Mouse (Mus musculus) lung, embryonic 16.5 days (tissue): ENCODE data around the gene Cyth2. TPM values are rescaled to one million over a fixed set of nuclear protein-coding genes. Genes with fewer than 3 reads are reported as not detected.

Source experiments
- ATAC-seq: fragments of 200-750 bp; cut with Nextera tagmentation; 2 replicates; pipeline ENCODE4 v1.8.0; 2017; ENCODE audit warnings: low read depth, mild to moderate bottlenecking, moderate library complexity
- H3K27ac ChIP-seq: fragments of 300-500 bp; sonication (generic); 2 replicates; pipeline ENCODE4 v1.5.1; 2014; ENCODE audit warnings: mild to moderate bottlenecking, control low read depth, low read length
- H3K27me3 ChIP-seq: fragments of 300-500 bp; sonication (generic); 2 replicates; pipeline ENCODE4 v1.6.1; 2014; ENCODE audit warnings: low read depth, low read length, mixed read lengths; ENCODE audit not compliant: control insufficient read depth, insufficient read depth
- H3K36me3 ChIP-seq: fragments of 300-500 bp; sonication (generic); 2 replicates; pipeline ENCODE4 v1.6.1; 2014; ENCODE audit warnings: low read length; ENCODE audit not compliant: control insufficient read depth, insufficient read depth
- H3K4me1 ChIP-seq: fragments of 300-500 bp; sonication (generic); replicated peaks from 2 replicates; pipeline ENCODE4 v1.6.1; 2014; ENCODE audit warnings: low read length, mixed read lengths; ENCODE audit not compliant: control insufficient read depth, insufficient read depth
- H3K4me2 ChIP-seq: fragments of 300-500 bp; sonication (generic); 2 replicates; pipeline ENCODE4 v1.6.1; 2014; ENCODE audit warnings: low read depth, low read length, control low read depth
- H3K4me3 ChIP-seq: fragments of 300-500 bp; sonication (generic); 2 replicates; pipeline ENCODE4 v1.5.1; 2014; ENCODE audit warnings: mild to moderate bottlenecking, low read length, control low read depth
- H3K9ac ChIP-seq: fragments of 300-500 bp; sonication (generic); 2 replicates; pipeline ENCODE4 v1.6.1; 2014; ENCODE audit warnings: low read length, control low read depth
- H3K9me3 ChIP-seq: fragments of 300-500 bp; sonication (generic); 2 replicates; pipeline ENCODE4 v1.6.1; 2016; ENCODE audit warnings: low read length; ENCODE audit not compliant: control insufficient read depth
- WGBS: fragments of 180-500 bp; shearing (Covaris S2); extraction: QIAGEN DNeasy Blood & Tissue Kit; methylation state at CpG from one replicate; pipeline ENCODE4 v1.1.7; 2014; 5-methylcytosine and 5-hydroxymethylcytosine counted together
- polyA plus RNA-seq: library from polyadenylated mRNA; unstranded; fragments of >200 nt; fragmentation: Nextera tagmentation; extraction: Ambion mirVana; gene quantifications from 2 replicates; pipeline ENCODE4 v1.2.1, GENCODE M21; 2015

Cyth2 gene
- polyA plus RNA-seq: 108 and 112 TPM in 2 replicates

DNA sequence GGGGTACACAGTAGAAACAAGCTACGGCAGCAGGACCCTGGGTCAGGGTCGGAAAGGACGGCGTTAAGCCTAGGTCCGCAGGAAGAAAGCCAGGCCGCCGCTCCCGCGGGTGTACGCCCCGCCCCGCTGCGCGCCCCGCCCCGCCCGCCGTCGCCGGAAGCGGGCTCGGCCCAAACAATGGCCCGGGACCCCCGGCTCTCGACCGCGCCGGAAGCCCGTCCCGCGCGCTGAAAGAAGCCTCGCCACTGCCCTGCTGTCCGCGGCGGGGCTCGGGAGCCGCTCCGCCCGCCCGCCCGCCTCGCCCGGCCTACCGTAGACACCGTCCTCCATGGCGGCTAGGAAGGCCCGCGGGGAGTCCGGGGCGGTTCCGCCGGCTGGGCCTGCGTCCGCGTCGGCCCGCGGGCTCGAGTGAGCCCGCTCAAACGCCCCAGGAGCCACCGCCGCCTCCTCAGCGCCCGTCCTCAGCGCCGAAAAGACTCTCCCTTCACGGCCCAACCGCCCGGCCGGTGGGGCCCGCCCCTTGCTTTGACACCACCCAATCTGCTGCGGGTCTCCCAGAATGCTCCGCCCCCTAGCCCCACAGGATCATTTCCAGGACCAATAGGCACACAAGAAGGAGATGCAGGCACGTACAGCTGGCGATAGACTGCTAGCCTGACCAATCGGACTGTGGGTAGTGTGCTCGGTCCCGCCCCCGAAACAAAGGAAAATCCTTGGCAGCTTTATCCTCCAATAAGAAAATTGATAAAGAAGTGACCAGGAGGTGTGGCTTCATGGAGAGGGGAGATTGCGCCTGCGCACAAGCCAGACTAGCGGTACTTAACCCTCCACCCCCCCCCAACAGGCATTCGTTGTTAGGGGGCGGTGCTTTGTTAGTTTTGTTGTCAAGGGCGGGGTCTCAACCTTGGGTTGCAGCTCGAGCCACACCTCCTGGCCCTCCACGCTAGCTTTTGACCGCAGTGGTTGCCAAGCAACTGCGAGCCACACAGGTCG is at the start of gene Cyth2:
Gene Cyth2, minus strand, starts transcription at position 795 of the 993 bp plus-strand sequence.
- H3K4me2 ChIP-seq: peak within 1 kb of the TSS; percentile 72
- peak within 1 kb of the TSS; percentile 100 for H3K9ac ChIP-seq
- peak; percentile 99 for ATAC-seq
- H3K4me1 ChIP-seq: peaks cover 15% of the 10 kb centered on the region
- peaks cover 33% of the 10 kb centered on the region for H3K36me3 ChIP-seq
- WGBS: under 1% methylated on average over 86 of the region's 92 CpGs
- peak within 1 kb of the TSS; percentile 100 for H3K27ac ChIP-seq
- no peaks in the 10 kb centered on the region for H3K27me3 ChIP-seq
- no peaks in the 10 kb centered on the region for H3K9me3 ChIP-seq
- peak within 1 kb of the TSS; percentile 98 for H3K4me3 ChIP-seq

DNA sequence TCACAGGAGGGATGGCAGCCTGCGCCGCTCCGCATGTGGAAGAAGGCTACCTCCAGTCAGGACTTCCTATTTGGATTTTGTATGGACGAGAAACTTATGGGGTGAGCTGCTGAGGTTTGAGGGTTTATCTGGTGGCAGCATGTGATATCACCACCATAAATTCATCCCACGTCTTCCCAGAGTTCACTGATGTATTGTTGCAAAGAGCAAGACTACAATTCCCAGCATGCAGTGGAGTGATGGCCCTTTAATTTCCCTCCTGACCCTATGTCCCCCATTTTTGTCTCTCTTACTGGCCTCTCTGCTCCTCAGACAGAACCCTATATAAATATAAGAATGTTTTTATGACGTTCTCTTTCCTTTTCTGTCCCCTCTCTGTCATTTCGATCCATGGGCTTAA is 48.4 kb upstream of the Cyth2 start:
- H3K9ac ChIP-seq: no peak overlapping the region
- H3K4me3 ChIP-seq: no peak overlapping the region
- ATAC-seq: no peak
- H3K4me1 ChIP-seq: peaks cover 6% of the 10 kb centered on the region
- no peaks in the 10 kb centered on the region for H3K9me3 ChIP-seq
- H3K4me2 ChIP-seq: no peak overlapping the region
- no peaks in the 10 kb centered on the region for H3K36me3 ChIP-seq
- H3K27me3 ChIP-seq: no peaks in the 10 kb centered on the region; the same call in 1 of the 2 replicates
- 80% methylated on average over 7 of the region's 7 CpGs for WGBS
- no peak overlapping the region for H3K27ac ChIP-seq

DNA sequence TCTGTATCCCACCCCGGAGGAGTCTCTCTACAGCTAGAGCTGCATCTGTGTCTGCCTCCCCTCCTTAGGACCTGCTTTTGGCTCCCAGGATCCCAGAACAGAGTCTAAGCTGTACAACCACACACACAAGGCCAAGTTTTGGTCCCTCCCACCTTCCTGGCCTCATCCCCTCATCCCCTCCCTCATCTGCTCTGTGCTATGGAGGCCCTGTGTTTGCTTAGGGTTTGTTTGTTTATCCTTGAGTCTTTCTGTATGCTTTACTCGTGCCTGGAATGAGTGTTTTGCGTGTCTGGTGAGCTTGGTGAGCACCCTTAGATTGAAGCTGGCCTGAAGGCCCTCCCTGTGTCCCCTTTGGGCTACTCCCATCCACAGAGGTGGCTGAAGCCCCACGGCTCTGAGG is 44.6 kb upstream of the Cyth2 start:
- Histone ChIP-seq H3K27me3 (peaks cover 6% of the 10 kb centered on the region; the same call in 1 of the 2 replicates), H3K4me2 (no peak overlapping the region), H3K27ac (no peak overlapping the region), H3K4me3 (no peak overlapping the region), H3K36me3 (no peaks in the 10 kb centered on the region), H3K9me3 (no peaks in the 10 kb centered on the region), H3K4me1 (peaks cover 15% of the 10 kb centered on the region), H3K9ac (no peak overlapping the region)
- ATAC-seq: no peak
- WGBS: 26% methylated on average over 4 of the region's 4 CpGs

DNA sequence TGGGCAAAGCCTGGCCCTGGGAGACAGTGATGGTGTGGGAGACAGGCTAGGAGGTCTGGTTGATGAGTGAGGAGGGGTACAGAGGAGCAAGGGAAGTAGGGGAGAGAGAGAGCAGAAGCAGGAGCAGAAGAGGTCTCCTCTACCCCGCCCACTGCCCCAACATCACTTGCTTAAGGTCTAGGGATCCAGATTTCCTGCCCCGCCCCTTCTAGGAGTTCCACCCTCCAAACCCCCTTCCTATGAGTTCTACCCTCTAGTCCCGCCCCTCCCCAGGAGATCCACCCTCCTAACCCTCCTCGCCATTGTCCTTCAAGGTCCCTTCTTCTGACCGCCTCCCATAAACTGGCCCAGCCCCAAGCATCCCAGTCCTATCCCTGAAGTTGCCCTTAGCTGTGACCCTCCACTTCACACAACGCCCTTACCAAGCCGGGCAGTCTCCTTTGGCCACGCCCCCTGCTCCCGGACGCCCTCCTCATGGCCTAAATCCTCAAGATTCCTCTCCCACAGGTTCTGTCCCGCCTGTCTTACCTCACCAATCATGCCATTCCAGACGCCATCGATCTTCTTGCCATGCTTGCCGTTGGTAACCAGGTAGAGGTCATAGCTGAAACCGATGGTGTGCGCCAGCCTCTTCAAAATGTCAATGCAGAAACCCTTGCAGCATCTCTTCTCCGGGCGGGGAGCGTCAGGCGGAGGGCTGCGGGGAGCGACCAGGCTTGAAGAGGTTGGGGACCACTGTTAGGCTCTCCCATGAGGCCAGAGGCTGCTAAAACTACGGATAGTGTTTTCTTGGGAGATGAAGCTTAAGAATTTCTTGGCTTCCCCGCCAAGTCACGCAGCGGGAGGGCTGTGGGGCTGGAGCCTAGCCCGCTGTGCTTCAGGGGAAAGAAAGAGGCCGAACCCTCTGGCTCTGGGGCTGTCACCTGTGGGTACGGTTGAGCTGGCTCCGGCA is 42.8 kb upstream of the Cyth2 start:
- Histone ChIP-seq H3K27ac (no peak overlapping the region), H3K9me3 (no peaks in the 10 kb centered on the region), H3K4me3 (peak overlapping the region; percentile 46), H3K9ac (peak overlapping the region; percentile 48), H3K36me3 (no peaks in the 10 kb centered on the region), H3K4me1 (peaks cover 15% of the 10 kb centered on the region), H3K4me2 (peak overlapping the region; percentile 68), H3K27me3 (peaks cover 6% of the 10 kb centered on the region; the same call in 1 of the 2 replicates)
- 4% methylated on average over 29 of the region's 30 CpGs for WGBS
- peak; percentile 42; the same call in 1 of the 2 replicates for ATAC-seq

DNA sequence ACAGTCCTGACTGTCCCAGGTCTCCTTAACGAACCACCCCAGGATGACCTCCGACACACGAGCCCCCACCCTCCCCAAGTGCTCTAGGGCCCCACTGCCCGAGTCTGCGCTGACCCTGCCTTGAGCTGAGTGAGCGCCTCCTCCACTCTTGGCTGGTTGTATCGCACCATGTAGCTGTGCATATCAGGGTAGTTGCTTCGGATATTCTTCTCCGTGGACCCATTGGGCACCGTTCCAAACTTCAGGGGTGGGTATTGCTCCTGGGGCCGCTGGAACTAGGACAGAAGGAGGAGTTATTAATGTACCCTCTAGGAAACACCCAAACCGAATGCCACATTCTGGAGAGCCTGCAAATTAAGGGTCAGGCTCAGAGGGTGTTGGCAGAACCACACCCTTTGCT is 38.7 kb upstream of the Cyth2 start:
- H3K9ac ChIP-seq: no peak overlapping the region
- no peak overlapping the region for H3K27ac ChIP-seq
- no peak overlapping the region for H3K4me2 ChIP-seq
- no peaks in the 10 kb centered on the region for H3K36me3 ChIP-seq
- H3K9me3 ChIP-seq: no peaks in the 10 kb centered on the region
- H3K4me1 ChIP-seq: peaks cover 12% of the 10 kb centered on the region
- peaks cover 6% of the 10 kb centered on the region; the same call in 1 of the 2 replicates for H3K27me3 ChIP-seq
- H3K4me3 ChIP-seq: no peak overlapping the region
- WGBS: 74% methylated on average over 12 of the region's 12 CpGs
- ATAC-seq: no peak

DNA sequence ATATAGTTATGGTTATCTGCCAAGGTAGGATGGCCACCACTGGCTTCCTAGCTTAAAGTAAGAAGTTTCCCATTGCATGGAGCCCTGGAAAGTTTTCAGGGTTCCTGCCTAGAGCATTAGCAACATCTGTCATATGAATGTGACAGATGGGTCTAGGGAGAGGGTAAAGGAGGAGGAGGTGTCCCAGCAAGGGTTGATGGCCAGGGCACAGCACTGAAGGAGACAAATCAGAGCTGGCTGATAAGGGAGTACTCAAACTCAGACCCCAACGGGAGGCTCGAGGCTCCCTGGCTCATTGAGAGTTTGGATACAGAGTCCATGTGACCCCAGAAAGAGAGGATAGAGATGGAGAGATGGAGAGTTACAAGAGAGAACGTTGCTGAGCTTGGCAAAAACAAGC is 36.3 kb upstream of the Cyth2 start:
- Histone ChIP-seq H3K4me3 (no peak overlapping the region), H3K9ac (no peak overlapping the region), H3K27me3 (no peaks in the 10 kb centered on the region), H3K27ac (no peak overlapping the region), H3K36me3 (no peaks in the 10 kb centered on the region), H3K9me3 (no peaks in the 10 kb centered on the region), H3K4me1 (no peaks in the 10 kb centered on the region), H3K4me2 (no peak overlapping the region)
- no peak for ATAC-seq
- WGBS: 33% methylated on average over 3 of the region's 3 CpGs

DNA sequence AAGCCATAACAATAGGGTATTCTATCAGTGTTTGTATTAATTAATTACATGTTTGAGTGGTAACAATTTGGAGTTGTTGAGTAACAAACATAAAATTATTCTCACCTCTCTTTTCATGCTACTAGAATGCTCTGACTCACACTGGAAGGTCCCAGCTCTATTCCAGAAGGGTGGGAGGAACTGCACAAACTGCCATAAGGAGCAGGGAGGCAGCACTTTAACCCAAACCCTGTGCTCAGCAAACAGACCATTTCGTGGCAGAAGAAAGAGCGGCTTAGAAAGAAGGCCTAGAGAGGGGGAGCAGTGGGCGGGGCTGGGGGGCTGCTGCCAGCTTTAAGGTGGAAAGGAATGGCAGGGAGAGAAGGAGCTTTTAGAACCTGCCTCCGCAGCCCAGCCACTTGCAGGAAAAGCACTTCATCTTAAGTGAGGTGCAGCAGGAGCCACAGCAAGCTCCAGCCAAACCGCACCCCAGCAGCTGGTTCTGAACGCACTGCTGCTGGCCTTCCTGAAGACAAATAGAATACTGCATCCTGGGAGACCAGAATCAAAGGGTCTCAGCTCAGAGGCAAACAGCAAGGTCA is 34.2 kb upstream of the Cyth2 start:
- no peaks in the 10 kb centered on the region for H3K4me1 ChIP-seq

DNA sequence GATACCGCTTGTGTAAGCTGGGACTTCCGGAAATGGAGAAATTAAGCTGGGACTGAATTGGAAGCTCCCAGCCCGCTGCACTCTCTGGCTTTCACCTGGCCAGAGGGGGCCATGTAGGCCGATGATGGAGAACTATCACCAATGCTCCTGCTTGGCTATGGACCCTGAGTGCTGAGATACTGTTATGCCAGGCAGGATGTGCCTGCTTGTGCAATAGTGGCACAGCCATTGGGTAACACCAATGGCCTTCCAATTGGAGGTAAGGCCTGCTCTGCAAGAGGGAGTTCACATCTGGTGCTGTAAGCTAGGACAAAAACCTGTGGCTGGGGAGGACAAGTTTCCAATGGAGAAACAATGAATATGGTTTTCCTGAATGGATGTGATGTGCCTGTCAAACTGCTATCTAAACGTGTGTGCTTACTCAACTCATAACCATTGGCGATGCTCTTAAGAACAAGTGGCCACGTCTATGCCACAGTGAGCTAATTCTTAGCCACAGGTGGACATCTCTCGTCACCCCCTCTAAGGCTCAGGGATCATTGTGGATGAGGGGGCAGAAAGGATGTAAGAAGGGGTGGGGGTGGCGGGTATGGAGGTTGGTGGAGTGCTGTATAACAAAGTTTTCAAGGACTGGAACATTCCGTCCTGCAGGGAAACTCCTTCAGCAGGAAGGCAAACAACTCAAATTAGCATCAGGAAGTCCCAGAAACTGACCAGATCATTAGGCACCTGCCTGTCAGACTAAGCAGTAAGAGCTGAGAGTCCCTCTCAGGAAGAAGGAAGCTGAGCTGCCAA is 28.8 kb upstream of the Cyth2 start:
- H3K4me1 ChIP-seq: no peaks in the 10 kb centered on the region
- WGBS: 77% methylated on average over 10 of the region's 10 CpGs
- H3K27ac ChIP-seq: no peak overlapping the region
- no peak overlapping the region for H3K4me2 ChIP-seq
- no peak overlapping the region for H3K4me3 ChIP-seq
- ATAC-seq: no peak
- no peak overlapping the region for H3K9ac ChIP-seq
- no peaks in the 10 kb centered on the region; the same call in 1 of the 2 replicates for H3K27me3 ChIP-seq
- no peaks in the 10 kb centered on the region for H3K36me3 ChIP-seq
- no peaks in the 10 kb centered on the region for H3K9me3 ChIP-seq

More for the DNA sequence above, 34.2 kb upstream of the Cyth2 start:
- H3K9ac ChIP-seq: no peak overlapping the region
- H3K27ac ChIP-seq: peak overlapping the region; percentile 65
- no peaks in the 10 kb centered on the region for H3K27me3 ChIP-seq
- WGBS: 11% methylated on average over 6 of the region's 6 CpGs
- no peak overlapping the region for H3K4me3 ChIP-seq
- H3K9me3 ChIP-seq: no peaks in the 10 kb centered on the region
- no peaks in the 10 kb centered on the region for H3K36me3 ChIP-seq
- ATAC-seq: peak; percentile 83
- no peak overlapping the region for H3K4me2 ChIP-seq
